Comparison of ENCODE assay signal across 8 mouse cellular contexts in genomic region chr5:113164873-113165441, GRCm38 (mm10). TPM values are rescaled to one million over a fixed set of nuclear protein-coding genes. Genes with fewer than 3 reads are reported as not detected.
DNase-seq lines count a peak whose midpoint lies in the region; ATAC-seq and TF ChIP-seq lines count a peak whose summit lies in the region.

No protein-coding gene starts in this region.

- no peak for TF ChIP-seq POLR2A in CH12.LX (IDR thresholded peaks at IDR 0.05; ENCODE audit: low read depth, low read length)
- TF ChIP-seq POLR2A in small intestine, adult 2 months (IDR thresholded peaks at IDR 0.05; ENCODE audit: low read depth, low read length): no peak

- ATAC-seq in forebrain, embryonic 11.5 days (replicated peaks; ENCODE audit: low FRiP score): peak; percentile 88
- no peak for ATAC-seq in frontal cortex, adult (ENCODE audit: low TSS enrichment)

- 0 out of 2 replicates have a peak overlapping the region, but pooled peaks have one; percentile 9 for H3K27ac ChIP-seq in CH12.LX (ENCODE audit: insufficient read depth, low read depth)
- H3K27ac ChIP-seq in forebrain, embryonic 11.5 days (ENCODE audit: low read depth, low read length): no peak overlapping the region
- peak overlapping the region; percentile 86 for H3K27ac ChIP-seq in layer of hippocampus, adult 2 months
- H3K27ac ChIP-seq in small intestine, adult 2 months (ENCODE audit: insufficient read depth, low read depth, low read length): peak overlapping the region; percentile 60

- in situ Hi-C loops in CH12.LX (cut with MboI; ENCODE audit: low pct_ligation_motif_present, low pct_unique_long_range_greater_than_20kb, low sequenced_read_pairs): loop anchor here (5.0 kb wide), 1 partner anchor 58 kb away; no protein-coding TSS in a partner anchor

- H3K4me1 ChIP-seq in CH12.LX (ENCODE audit: control insufficient read depth in 1 of 2, insufficient read depth in 2 of 2): peaks cover 2 to 60% of the 10 kb centered on the region in 2 experiments; a peak in 2 of 4 replicates
- peaks cover 11% of the 10 kb centered on the region; the same call in 1 of the 2 replicates for H3K4me1 ChIP-seq in forebrain, embryonic 11.5 days (replicated peaks; ENCODE audit: control insufficient read depth, insufficient read depth, low read length)
- H3K4me1 ChIP-seq in small intestine, adult 2 months (ENCODE audit: control insufficient read depth, insufficient read depth, insufficient read length, low read length): peaks cover 41% of the 10 kb centered on the region

- TF ChIP-seq RAD21 in CH12.LX (IDR thresholded peaks at IDR 0.05; ENCODE audit: low read depth, low read length): no peak

- WGBS in forebrain, embryonic 11.5 days: 5% methylated on average over 16 of the region's 16 CpGs
- 8% methylated on average over 16 of the region's 16 CpGs for WGBS in small intestine, adult 2 months

- DNase-seq in CH12.LX (ENCODE audit: extremely low read depth): peak; percentile 98
- DNase-seq in adrenal gland, postnatal 14 days: peak; percentile 95
- peak; percentile 91 for DNase-seq in forebrain, embryonic 11.5 days (ENCODE audit: low spot score)
- peak; percentile 77 for DNase-seq in heart, postnatal 4 days
- peak; percentile 51 to 74 for DNase-seq in layer of hippocampus, adult 2 months (ENCODE audit: low spot score in 2 of 2)
- DNase-seq in lung, postnatal 4 days: peak; percentile 87 to 91

- H3K4me2 ChIP-seq in CH12.LX (ENCODE audit: insufficient read depth, low read depth, poor library complexity, severe bottlenecking): no peak overlapping the region
- H3K4me2 ChIP-seq in forebrain, embryonic 11.5 days (ENCODE audit: low read depth, low read length, severe bottlenecking): no peak overlapping the region

- H3K4me3 ChIP-seq in CH12.LX (replicated peaks in 1 of 3; ENCODE audit: low read depth in 2 of 3, low read length in 2 of 3, poor library complexity in 1 of 3): no peak overlapping the region
- H3K4me3 ChIP-seq in forebrain, embryonic 11.5 days (ENCODE audit: low read depth, low read length): no peak overlapping the region
- no peak overlapping the region for H3K4me3 ChIP-seq in layer of hippocampus, adult 2 months
- no peak overlapping the region for H3K4me3 ChIP-seq in small intestine, adult 2 months (ENCODE audit: low read depth, low read length)

- peaks cover 0 to 4% of the 10 kb centered on the region in 2 experiments for H3K36me3 ChIP-seq in CH12.LX (replicated peaks in 1 of 2; ENCODE audit: control insufficient read depth in 1 of 2, insufficient read depth in 1 of 2, low read length in 1 of 2)
- H3K36me3 ChIP-seq in forebrain, embryonic 11.5 days (ENCODE audit: control insufficient read depth, insufficient read depth, low read length): no peaks in the 10 kb centered on the region
- peaks cover 19% of the 10 kb centered on the region for H3K36me3 ChIP-seq in small intestine, adult 2 months (ENCODE audit: control insufficient read depth, insufficient read depth, low read length)

- H3K9ac ChIP-seq in CH12.LX (ENCODE audit: insufficient read depth, low read depth): no peak overlapping the region
- no peak overlapping the region for H3K9ac ChIP-seq in forebrain, embryonic 11.5 days (ENCODE audit: low read length)

- dilution Hi-C loops in CH12.LX (cut with MboI; ENCODE audit: extremely low pct_ligation_motif_present, extremely low pct_unique_long_range_greater_than_20kb, low sequenced_read_pairs): no loop called here

- H3K79me2 ChIP-seq in CH12.LX (replicated peaks; ENCODE audit: control insufficient read depth, extremely low read depth, insufficient read depth, poor library complexity, severe bottlenecking): no peaks in the 10 kb centered on the region

- H3K27me3 ChIP-seq in CH12.LX (replicated peaks): no peaks in the 10 kb centered on the region
- H3K27me3 ChIP-seq in forebrain, embryonic 11.5 days (ENCODE audit: control insufficient read depth, insufficient read depth, low read length): no peaks in the 10 kb centered on the region
- H3K27me3 ChIP-seq in small intestine, adult 2 months (ENCODE audit: control insufficient read depth, insufficient read depth, low read length): no peaks in the 10 kb centered on the region

- peaks cover 4% of the 10 kb centered on the region for H3K9me3 ChIP-seq in CH12.LX (replicated peaks; ENCODE audit: low read length)
- no peaks in the 10 kb centered on the region for H3K9me3 ChIP-seq in forebrain, embryonic 11.5 days (ENCODE audit: control insufficient read depth, low read length)

- no peak for TF ChIP-seq CTCF in CH12.LX (conservative IDR thresholded peaks at IDR 0.05 in 1 of 2, IDR thresholded peaks at IDR 0.05 in 1 of 2; ENCODE audit: low read depth in 2 of 2, low read length in 2 of 2)
- TF ChIP-seq CTCF in layer of hippocampus, adult 2 months (conservative IDR thresholded peaks at IDR 0.05): no peak
- no peak for TF ChIP-seq CTCF in small intestine, adult 2 months (IDR thresholded peaks at IDR 0.05; ENCODE audit: extremely low read depth, insufficient read length, insufficient replicate concordance, low read depth, low read length)

- TF ChIP-seq EP300 in CH12.LX (IDR thresholded peaks at IDR 0.05; ENCODE audit: low read length): no peak

TF ChIP-seq in CH12.LX, 34 proteins besides CTCF, POLR2A, EP300 and RAD21:
- TF ChIP-seq POLR2AphosphoS2 (IDR thresholded peaks at IDR 0.05; ENCODE audit: low read depth, low read length) (no peak), MAZ (IDR thresholded peaks at IDR 0.05; ENCODE audit: low read depth, low read length) (no peak), CHD1 (IDR thresholded peaks at IDR 0.05; ENCODE audit: low read depth, low read length) (no peak), E2F4 (IDR thresholded peaks at IDR 0.05; ENCODE audit: insufficient replicate concordance, low read depth, low read length) (no peak), SIN3A (IDR thresholded peaks at IDR 0.05; ENCODE audit: low read length) (0 out of 2 replicates have a peak, but pooled peaks have one; percentile 28), ZMIZ1 (IDR thresholded peaks at IDR 0.05; ENCODE audit: low read depth, low read length) (no peak), MAX (IDR thresholded peaks at IDR 0.05; ENCODE audit: low read length) (peak; percentile 45; the same call in 1 of the 2 replicates), MAFK (IDR thresholded peaks at IDR 0.05; ENCODE audit: insufficient replicate concordance, low read length) (no peak), NRF1 (IDR thresholded peaks at IDR 0.05; ENCODE audit: low read depth, low read length) (peak; percentile 62)

RNA-seq across cellular contexts. Expression of gene 2900026A02Rik, which starts 56.1 kb away (rescaled TPM):
- total RNA-seq in CH12.LX (2012; rRNA removed): 0.67 and 0.93 TPM in 2 replicates
- total RNA-seq in CH12.LX (2014; rRNA removed): 0.76 and 0.85 TPM in 2 replicates
- polyA plus RNA-seq in CH12.LX (2012; ENCODE audit: insufficient read length, low read depth): 3.6 and 4.6 TPM in 2 replicates
- total RNA-seq in adrenal gland, postnatal 14 days (2021): 18.2 and 20.7 TPM in 2 replicates
- polyA plus RNA-seq in forebrain, embryonic 11.5 days (2014; fragmentation: Nextera tagmentation; extraction: Ambion mirVana): 2.2 and 3.4 TPM in 2 replicates
- 10 to 100 TPM; 46.8 to 48.3 TPM for total RNA-seq in heart, postnatal 4 days (2021)
- 10 to 100 TPM; 60.2 to 62.1 TPM for total RNA-seq in layer of hippocampus, adult 2 months (2021)
- polyA plus RNA-seq in small intestine, adult 2 months (2012; rRNA removed): 24.2 and 70.8 TPM in 2 replicates
